Mouse (Mus musculus) midbrain, embryonic 13.5 days (tissue): ENCODE results near the gene Samd4. TPM values are rescaled to one million over a fixed set of nuclear protein-coding genes. Genes with fewer than 3 reads are reported as not detected.

Experiments
- ATAC-seq: fragments of 200-750 bp; cut with Nextera tagmentation; 2 replicates; pipeline ENCODE4 v1.8.0; 2017; ENCODE audit warnings: mild to moderate bottlenecking, moderate TSS enrichment, moderate library complexity
- H3K27ac ChIP-seq: fragments of 300-500 bp; sonication (generic); 2 replicates; pipeline ENCODE4 v1.5.1; 2015; ENCODE audit warnings: inconsistent platforms, mild to moderate bottlenecking, moderate library complexity
- H3K27me3 ChIP-seq: fragments of 300-500 bp; sonication (generic); 2 replicates; pipeline ENCODE4 v1.6.1; 2015; ENCODE audit warnings: mild to moderate bottlenecking, inconsistent platforms
- H3K36me3 ChIP-seq: fragments of 300-500 bp; sonication (generic); 2 replicates; pipeline ENCODE4 v1.6.1; 2015; ENCODE audit warnings: mild to moderate bottlenecking, inconsistent platforms
- H3K4me1 ChIP-seq: fragments of 300-500 bp; sonication (generic); replicated peaks from 2 replicates; pipeline ENCODE4 v1.6.1; 2015; ENCODE audit warnings: inconsistent platforms
- H3K4me2 ChIP-seq: fragments of 300-500 bp; sonication (generic); replicated peaks from 2 replicates; pipeline ENCODE4 v1.6.1; 2015; ENCODE audit warnings: moderate library complexity, mild to moderate bottlenecking, inconsistent platforms
- H3K4me3 ChIP-seq: fragments of 300-500 bp; sonication (generic); replicated peaks from 2 replicates; pipeline ENCODE4 v1.5.1; 2015; ENCODE audit warnings: mild to moderate bottlenecking, inconsistent platforms
- H3K9ac ChIP-seq: fragments of 300-500 bp; sonication (generic); replicated peaks from 2 replicates; pipeline ENCODE4 v1.6.1; 2015; ENCODE audit warnings: mild to moderate bottlenecking, inconsistent platforms
- H3K9me3 ChIP-seq: fragments of 300-500 bp; sonication (generic); 2 replicates; pipeline ENCODE4 v1.6.1; 2016; ENCODE audit warnings: mild to moderate bottlenecking, inconsistent platforms
- WGBS: fragments of 180-500 bp; shearing (Covaris S2); methylation state at CpG from one replicate; pipeline ENCODE4 v1.1.7; 2015; 5-methylcytosine and 5-hydroxymethylcytosine counted together
- polyA plus RNA-seq: library from polyadenylated mRNA; unstranded; fragments of >200 nt; fragmentation: Nextera tagmentation; extraction: Ambion mirVana; gene quantifications from 2 replicates; pipeline ENCODE4 v1.2.1, GENCODE M21; 2015

The Samd4 gene
- polyA plus RNA-seq, 1 experiment from 2014 or later: 4.3 TPM

DNA sequence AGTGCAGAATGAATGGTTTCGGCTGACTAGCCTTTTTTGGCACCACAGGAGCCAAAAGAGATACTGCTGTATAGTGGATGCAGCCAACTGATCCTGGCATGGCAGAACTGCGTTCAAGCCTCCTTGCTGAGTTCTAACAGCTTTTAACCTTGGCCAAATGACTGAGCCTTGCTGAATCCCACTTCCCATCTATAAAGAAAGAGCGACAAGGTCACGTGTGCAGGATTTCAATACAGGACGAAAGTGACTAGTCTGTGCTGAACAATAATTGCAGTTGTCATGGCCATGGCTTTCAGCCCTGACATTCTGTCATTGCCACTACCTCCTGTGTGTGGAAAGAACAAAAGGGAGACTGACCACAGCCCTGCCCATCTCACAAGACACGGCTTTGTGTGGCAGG, 99.5 kb downstream of the Samd4 start:
- Histone ChIP-seq H3K4me2 (no peak overlapping the region), H3K9me3 (no peaks in the 10 kb centered on the region), H3K27me3 (no peaks in the 10 kb centered on the region), H3K27ac (no peak overlapping the region), H3K4me1 (peaks cover 2% of the 10 kb centered on the region; the same call in 1 of the 2 replicates), H3K9ac (no peak overlapping the region), H3K36me3 (no peaks in the 10 kb centered on the region), H3K4me3 (no peak overlapping the region)
- 0 out of 2 replicates have a peak, but pooled peaks have one; percentile 24 for ATAC-seq
- 64% methylated on average over 6 of the region's 6 CpGs for WGBS

DNA sequence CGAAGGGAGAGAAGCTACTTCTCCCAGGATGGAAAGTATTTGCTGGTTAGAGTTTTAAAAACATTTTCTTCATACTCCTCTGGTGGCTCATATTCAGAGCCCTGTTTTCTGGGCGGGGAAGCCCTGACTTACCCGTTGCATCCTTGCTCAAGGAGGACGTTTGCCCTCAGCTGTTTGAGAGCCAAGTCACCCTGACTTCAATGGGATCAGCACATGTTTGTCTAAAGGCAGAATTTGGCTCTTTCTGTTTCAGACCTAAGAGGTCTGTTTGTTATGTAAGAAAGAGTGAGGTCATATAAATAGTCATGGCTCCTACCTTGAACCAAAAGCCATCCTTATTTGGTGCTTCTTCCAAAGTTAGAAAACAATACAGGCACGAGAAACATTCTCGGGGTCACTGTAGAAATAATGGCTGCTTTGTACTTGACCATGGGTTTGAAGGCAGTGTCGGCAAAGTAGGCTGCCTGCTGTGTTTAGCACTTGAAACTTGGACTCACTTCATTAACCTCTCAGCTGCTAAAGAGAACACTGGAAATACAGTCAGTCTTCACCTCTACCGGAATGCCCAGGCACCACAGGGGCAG, 102.0 kb downstream of the Samd4 start:
- H3K9ac ChIP-seq: no peak overlapping the region
- H3K4me2 ChIP-seq: no peak overlapping the region
- peaks cover 4% of the 10 kb centered on the region for H3K4me1 ChIP-seq
- no peaks in the 10 kb centered on the region for H3K9me3 ChIP-seq
- WGBS: 63% methylated on average over 8 of the region's 8 CpGs
- no peaks in the 10 kb centered on the region for H3K27me3 ChIP-seq
- ATAC-seq: no peak
- no peaks in the 10 kb centered on the region for H3K36me3 ChIP-seq
- no peak overlapping the region for H3K27ac ChIP-seq
- H3K4me3 ChIP-seq: no peak overlapping the region

DNA sequence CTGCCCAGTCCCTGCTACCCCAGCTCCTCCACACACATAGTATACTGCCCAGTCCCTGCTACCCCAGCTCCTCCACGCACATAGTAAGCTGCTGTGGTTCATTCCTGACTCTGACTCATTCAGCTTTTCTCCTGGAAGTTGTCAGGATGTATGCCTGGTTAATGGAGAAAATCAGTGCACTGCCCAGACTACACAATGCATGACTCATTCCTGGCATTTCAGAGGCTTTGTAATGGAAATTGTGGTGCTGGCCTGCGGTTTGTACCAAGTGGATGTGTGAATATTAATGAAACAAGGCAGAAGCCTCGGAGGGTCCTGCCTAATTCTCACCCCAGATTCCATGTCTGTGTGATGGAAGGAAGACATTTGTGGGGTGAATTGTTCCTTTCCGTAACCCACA, 107.0 kb downstream of the Samd4 start:
- Histone ChIP-seq H3K36me3 (no peaks in the 10 kb centered on the region), H3K9me3 (no peaks in the 10 kb centered on the region), H3K9ac (no peak overlapping the region), H3K27me3 (no peaks in the 10 kb centered on the region), H3K4me3 (no peak overlapping the region), H3K4me2 (0 out of 2 replicates have a peak overlapping the region, but pooled peaks have one; percentile 15), H3K4me1 (peaks cover 10% of the 10 kb centered on the region), H3K27ac (peak overlapping the region; percentile 59)
- WGBS: 7% methylated on average over 4 of the region's 4 CpGs
- peak; percentile 90 for ATAC-seq

DNA sequence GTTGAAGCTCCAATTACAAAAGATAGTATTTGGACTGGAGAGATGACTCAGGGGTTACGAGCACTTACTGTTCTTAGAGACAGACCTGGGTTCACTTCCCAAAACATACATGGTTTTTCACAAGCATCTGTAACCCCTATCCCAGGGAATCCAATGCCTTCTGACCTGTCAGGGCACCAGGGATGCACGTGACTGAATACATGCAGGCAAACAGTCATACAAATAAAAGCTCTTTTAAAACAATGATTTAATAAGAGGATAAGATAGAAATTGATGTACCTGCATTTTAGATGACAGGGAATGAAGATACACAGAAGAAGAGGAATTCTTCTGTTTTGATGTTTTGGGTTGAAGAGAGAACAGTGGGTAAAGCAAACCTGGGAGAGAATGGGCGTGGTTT, 107.8 kb downstream of the Samd4 start:
- no peaks in the 10 kb centered on the region for H3K9me3 ChIP-seq
- no peaks in the 10 kb centered on the region for H3K36me3 ChIP-seq
- H3K4me3 ChIP-seq: no peak overlapping the region
- no peak for ATAC-seq
- H3K4me2 ChIP-seq: no peak overlapping the region
- no peak overlapping the region for H3K9ac ChIP-seq
- H3K4me1 ChIP-seq: peaks cover 10% of the 10 kb centered on the region
- 81% methylated on average over 3 of the region's 3 CpGs for WGBS
- no peak overlapping the region for H3K27ac ChIP-seq
- H3K27me3 ChIP-seq: no peaks in the 10 kb centered on the region

DNA sequence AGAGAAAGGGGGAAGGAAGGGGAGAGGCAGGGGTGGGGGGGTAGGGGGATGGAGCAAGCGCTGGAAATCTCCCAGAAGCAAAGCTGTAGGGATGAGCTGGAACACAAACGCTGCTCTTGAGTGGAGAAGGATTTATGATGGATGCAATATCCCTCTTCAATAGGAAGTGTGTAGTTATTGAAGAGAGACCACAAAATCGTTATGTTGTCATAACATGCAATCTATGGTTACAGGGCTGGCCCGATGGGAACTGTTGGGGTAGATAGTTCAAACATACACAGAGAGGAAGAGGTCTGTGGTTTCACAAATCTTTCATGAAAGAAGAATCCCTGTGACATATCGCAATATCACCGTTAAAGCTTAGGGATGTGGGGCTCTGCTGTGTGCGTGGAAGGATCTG, 112.0 kb downstream of the Samd4 start:
- Histone ChIP-seq H3K9ac (no peak overlapping the region), H3K4me2 (no peak overlapping the region), H3K36me3 (no peaks in the 10 kb centered on the region), H3K9me3 (no peaks in the 10 kb centered on the region), H3K4me3 (no peak overlapping the region), H3K27me3 (no peaks in the 10 kb centered on the region), H3K4me1 (peaks cover 8% of the 10 kb centered on the region), H3K27ac (no peak overlapping the region)
- no peak for ATAC-seq
- WGBS: 90% methylated on average over 7 of the region's 7 CpGs

DNA sequence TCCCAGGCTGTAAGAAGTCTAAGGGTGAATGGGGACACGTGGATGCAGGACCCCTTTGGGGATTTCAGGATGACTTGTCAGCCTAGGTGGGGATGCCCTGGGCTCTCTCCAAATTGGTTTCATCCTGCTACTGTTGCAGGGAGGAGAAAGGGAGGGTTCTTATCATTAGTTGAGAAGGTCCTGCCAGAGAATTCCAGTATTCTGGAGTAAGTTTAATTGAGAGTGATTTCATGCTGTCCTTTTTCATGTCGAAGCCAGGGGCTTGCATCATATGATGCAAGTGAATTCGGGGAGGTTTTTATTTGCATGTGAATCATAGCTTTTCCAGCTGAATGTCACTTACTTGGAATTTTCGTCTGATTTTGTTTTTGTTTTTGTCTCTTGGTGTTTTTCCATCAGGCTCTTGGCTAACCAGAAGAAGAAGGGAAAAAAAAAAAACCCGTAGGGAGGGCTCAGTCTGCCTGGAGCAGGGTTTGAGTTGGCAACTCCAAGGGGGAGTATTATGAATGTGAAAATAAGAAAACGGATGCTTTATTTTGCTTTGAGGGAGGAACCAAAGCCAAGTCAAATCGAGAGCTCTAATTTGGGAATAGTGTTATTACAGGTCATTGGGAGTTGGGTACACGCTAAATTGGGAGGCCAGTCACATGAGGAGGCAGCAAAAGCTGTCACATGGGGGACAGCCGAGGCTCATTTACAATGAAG, 116.8 kb downstream of the Samd4 start:
- whole genome bisulfite sequencing: 68% methylated on average over 9 of the region's 9 CpGs
- H3K4me3 ChIP-seq: no peak overlapping the region
- ATAC-seq: no peak
- no peak overlapping the region for H3K27ac ChIP-seq
- H3K36me3 ChIP-seq: no peaks in the 10 kb centered on the region
- H3K4me2 ChIP-seq: no peak overlapping the region
- H3K9me3 ChIP-seq: no peaks in the 10 kb centered on the region
- no peaks in the 10 kb centered on the region for H3K27me3 ChIP-seq
- peaks cover 5% of the 10 kb centered on the region; the same call in 1 of the 2 replicates for H3K4me1 ChIP-seq
- H3K9ac ChIP-seq: no peak overlapping the region

DNA sequence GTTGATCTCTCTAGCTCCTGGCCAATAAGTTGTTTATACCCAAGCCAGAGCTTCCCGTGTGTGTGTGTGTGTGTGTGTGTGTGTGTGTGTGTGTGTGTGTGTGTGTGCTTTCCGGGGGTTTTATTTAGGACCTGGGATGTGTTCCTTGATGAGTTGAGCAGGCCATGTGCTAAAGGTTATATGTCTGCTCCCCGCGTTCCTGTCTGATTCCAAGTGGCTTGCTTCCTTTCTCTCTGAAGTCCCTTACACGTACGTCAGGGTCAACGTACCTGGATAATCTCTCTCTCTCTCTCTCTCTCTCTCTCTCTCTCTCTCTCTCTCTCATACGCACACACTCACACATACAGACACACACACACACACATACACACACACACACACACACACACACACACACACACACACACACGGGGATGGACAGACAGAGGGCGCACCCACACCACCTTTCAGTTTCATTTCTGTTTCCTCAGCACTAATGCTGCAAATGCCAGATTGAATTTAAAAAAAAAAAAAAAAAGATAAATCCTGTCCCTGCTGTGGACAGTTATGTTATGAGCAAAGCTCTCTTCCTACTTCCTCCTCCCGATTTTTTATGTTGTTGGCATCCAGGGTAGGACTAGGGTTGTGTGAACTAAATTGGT, 117.6 kb downstream of the Samd4 start:
- no peak for ATAC-seq
- Histone ChIP-seq H3K27ac (no peak overlapping the region), H3K9me3 (no peaks in the 10 kb centered on the region), H3K4me1 (peaks cover 5% of the 10 kb centered on the region; the same call in 1 of the 2 replicates), H3K36me3 (no peaks in the 10 kb centered on the region), H3K27me3 (no peaks in the 10 kb centered on the region), H3K4me3 (no peak overlapping the region), H3K9ac (no peak overlapping the region), H3K4me2 (no peak overlapping the region)
- 79% methylated on average over 10 of the region's 11 CpGs for WGBS

DNA sequence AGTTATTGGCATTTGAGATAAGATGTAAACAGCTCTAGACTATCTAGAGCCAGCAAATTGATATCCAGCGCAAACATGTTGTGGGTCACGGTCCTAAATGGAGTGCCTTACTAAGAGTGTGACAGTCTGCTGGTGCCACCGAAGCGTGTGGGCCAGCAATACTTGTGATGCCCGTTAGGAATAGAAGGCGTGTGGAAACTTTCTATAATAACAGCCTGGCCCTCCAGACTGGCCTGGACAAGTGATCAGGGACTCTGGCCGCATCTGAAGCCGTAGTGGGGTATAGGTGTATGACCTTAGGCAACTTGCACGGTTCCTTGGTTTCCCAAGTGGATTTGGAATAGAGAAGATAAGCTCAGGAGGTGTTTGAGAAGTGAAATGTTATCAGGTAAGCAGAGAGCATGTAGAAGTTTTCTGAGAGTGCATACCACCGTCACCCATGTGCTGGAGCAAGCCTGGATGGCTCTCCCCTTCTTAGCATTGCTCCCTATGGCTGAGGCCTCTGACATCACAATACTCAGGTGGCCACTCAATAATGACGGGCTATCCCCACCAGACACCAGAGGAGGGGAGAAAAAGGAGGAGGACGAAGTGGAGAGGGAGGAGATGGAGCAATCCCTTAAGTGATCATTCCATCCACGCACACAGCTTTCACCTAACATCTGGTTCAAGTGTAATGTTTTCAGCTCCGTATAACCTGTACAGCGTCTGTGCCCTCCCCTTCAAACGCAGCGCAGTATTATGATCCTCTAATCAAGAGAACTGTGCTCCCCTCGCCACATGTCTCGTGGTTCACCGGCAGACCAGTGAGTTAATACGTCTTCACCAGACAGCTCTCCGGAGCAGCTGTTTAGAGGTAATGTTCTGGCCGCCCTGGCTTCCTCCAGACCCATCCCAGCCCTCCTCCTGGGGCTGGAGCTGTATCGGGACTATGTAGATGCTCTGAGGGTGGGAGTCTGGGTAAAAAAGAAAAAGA, 118.4 kb downstream of the Samd4 start:
- peaks cover 5% of the 10 kb centered on the region; the same call in 1 of the 2 replicates for H3K4me1 ChIP-seq
- 80% methylated on average over 24 of the region's 24 CpGs for WGBS
- 0 out of 2 replicates have a peak, but pooled peaks have one; percentile 11 for ATAC-seq
- H3K9ac ChIP-seq: no peak overlapping the region
- H3K27ac ChIP-seq: no peak overlapping the region
- no peak overlapping the region for H3K4me3 ChIP-seq
- H3K9me3 ChIP-seq: no peaks in the 10 kb centered on the region
- no peak overlapping the region for H3K4me2 ChIP-seq
- H3K27me3 ChIP-seq: no peaks in the 10 kb centered on the region
- H3K36me3 ChIP-seq: no peaks in the 10 kb centered on the region

DNA sequence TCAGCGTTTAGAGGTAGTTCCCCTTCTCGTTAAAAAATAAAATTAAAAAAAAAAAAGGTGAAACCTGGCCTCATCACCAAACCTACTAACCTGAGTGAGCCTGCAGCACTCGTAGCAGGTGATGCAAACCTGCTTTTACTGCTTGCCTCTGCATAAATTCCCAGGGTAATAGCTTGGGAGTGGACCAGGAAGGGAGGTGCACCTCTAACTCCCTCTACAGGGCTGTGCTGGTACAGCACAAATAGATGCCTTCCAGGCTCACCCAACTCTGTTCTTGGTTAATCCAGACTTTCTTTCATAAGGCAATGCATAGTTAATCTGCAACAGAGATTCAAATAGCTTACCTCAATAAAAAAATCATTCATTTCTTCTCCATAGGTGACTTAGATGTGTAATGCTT, 121.5 kb downstream of the Samd4 start:
- no peaks in the 10 kb centered on the region for H3K9me3 ChIP-seq
- no peak overlapping the region for H3K27ac ChIP-seq
- no peak overlapping the region for H3K4me3 ChIP-seq
- 32% methylated on average over 3 of the region's 3 CpGs for WGBS
- peaks cover 5% of the 10 kb centered on the region; the same call in 1 of the 2 replicates for H3K4me1 ChIP-seq
- no peaks in the 10 kb centered on the region for H3K27me3 ChIP-seq
- no peak overlapping the region for H3K9ac ChIP-seq
- H3K36me3 ChIP-seq: no peaks in the 10 kb centered on the region
- ATAC-seq: no peak
- no peak overlapping the region for H3K4me2 ChIP-seq

DNA sequence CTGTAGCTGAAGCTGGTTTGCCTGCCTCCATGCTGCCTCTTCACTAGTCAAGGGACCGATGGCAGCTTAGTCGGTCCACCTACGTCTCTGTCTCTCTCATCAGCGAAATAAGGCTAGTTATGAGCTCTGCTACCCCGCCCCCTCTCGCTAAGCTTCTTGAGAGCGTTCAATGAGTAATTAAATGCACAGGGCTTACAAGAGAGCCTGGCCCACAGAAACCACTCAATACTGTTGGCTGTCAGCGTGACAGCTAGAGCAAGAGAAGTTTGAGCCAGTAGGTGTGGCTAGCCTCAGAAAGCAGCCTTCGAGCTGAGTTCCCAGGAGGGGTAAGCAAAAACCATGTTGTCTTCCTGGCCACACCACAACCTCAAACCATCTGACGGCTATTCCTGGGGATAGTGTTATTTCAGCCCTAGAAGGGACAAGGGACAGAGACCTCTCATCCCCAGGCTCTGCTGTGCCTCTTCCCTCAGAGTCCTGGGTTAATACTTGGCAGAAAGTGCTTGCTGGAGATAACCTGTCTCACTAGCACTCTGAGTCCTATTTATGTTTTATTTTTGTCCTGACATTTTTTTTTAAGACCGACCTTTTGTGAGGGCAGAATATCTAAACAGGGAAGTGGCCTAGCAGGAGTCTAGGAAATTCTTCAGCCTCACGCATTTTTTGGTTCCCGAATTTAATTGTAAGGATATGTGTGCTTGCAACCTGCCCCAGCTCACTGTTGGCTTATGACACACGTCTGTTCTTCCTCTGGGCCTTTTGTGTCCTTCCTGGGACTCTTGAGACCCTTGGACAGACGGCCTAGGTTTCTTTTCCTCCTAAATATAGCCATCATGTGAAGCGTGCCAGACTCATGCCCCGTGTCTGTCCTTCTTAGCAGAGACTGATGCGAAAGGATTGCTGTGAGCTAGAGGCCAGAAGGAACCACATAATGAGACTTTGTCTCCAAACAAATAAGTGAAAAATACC, 128.8 kb downstream of the Samd4 start:
- H3K36me3 ChIP-seq: no peaks in the 10 kb centered on the region
- no peak overlapping the region for H3K27ac ChIP-seq
- peak overlapping the region; percentile 14; the same call in 1 of the 2 replicates for H3K4me2 ChIP-seq
- H3K4me1 ChIP-seq: peaks cover 13% of the 10 kb centered on the region
- no peak overlapping the region for H3K4me3 ChIP-seq
- peak; percentile 83 for ATAC-seq
- H3K9me3 ChIP-seq: no peaks in the 10 kb centered on the region
- WGBS: 44% methylated on average over 18 of the region's 18 CpGs
- H3K9ac ChIP-seq: no peak overlapping the region
- H3K27me3 ChIP-seq: no peaks in the 10 kb centered on the region

DNA sequence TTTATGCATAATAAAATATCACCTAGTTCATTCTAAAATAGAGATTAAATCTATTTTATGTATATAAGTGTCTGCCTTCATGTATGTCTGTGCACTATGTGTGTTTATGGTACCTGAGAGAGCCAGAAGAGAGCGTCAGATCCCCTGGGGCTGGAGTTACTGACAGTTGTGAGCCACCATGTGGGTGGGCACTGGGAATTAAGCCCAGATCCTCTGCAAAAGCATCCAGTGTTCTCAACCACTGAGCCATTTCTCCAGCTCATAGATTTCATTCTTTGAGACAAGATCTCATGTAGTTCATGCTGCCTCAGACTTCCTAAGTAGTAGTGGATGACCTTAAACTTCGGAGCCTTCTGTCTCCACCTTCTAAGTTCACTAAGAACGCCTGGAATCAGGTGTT, 133.0 kb downstream of the Samd4 start:
- no peak for ATAC-seq
- Histone ChIP-seq H3K4me1 (peaks cover 13% of the 10 kb centered on the region), H3K27ac (no peak overlapping the region), H3K9ac (no peak overlapping the region), H3K4me2 (no peak overlapping the region), H3K9me3 (no peaks in the 10 kb centered on the region), H3K36me3 (no peaks in the 10 kb centered on the region), H3K4me3 (no peak overlapping the region), H3K27me3 (no peaks in the 10 kb centered on the region)
- WGBS: 88% methylated on average over 3 of the region's 3 CpGs
